Mouse (Mus musculus) layer of hippocampus, adult 8-10 months (tissue): Measurements from ENCODE around the gene Gm8926. TPM values are rescaled to one million over a fixed set of nuclear protein-coding genes. Genes with fewer than 3 reads are reported as not detected.
"Not testable (repeated sequence)": the region's sequence is repeated elsewhere in the genome, so short reads cannot be mapped to it uniquely, and the experiment has no call there.

Source experiments
- DNase-seq, 2 experiments: peaks; one replicate each; pipeline ENCODE4 v3.0.0; 2022; ENCODE audit warnings: low spot score in 2 of 2
- total RNA-seq, 4 experiments: library from RNA; stranded (reverse); gene quantifications; 2 replicates each; pipeline ENCODE4 v1.2.4; 2022

The Gm8926 gene
- total RNA-seq: not detected

- not testable (repeated sequence) for DNase-seq
These were observed at the start of gene Gm8926 for GRCm38 (mm10) chr5:11770248-11770647. Gene Gm8926, plus strand, starts transcription at chr5:11770548.

Other genes with a start within 250 kb of the Gm8926 start
- not detected for gene Gm6460, start 175.6 kb upstream of the Gm8926 start, total RNA-seq
- not detected for gene Gm8922, start 88.6 kb upstream of the Gm8926 start, total RNA-seq
- not detected for gene Gm6465, start 75.0 kb downstream of the Gm8926 start, total RNA-seq
- gene 4933402N22Rik, start 147.5 kb downstream of the Gm8926 start, total RNA-seq: not detected